Mouse (Mus musculus): ENCODE data around the gene Ttc39d. TPM values are rescaled to one million over a fixed set of nuclear protein-coding genes. Genes with fewer than 3 reads are reported as not detected.
"Not testable (repeated sequence)": the region's sequence is repeated elsewhere in the genome, so short reads cannot be mapped to it uniquely, and the experiment has no call there.

Gene Ttc39d
- polyA plus RNA-seq, 1 experiment from 2014 or later = 0.11 TPM

DNA sequence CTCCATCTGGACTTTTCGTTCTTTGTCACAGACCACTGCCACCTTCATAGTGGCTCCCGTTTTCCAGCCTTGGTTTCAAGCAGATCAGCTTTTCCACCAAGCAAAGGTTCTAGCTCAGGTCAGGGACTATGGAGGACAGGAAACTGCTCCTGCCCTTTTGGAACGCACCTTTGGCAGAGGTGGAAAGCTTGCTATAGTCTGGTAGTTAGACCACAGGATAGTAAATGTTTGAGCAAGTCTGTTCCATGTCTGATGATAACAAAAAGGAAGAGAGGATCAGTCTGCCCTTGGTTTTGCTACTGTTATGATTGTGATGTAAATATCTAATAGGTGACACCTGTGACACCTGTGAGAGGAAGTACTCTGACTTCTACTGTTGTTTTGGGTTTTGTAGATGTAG lies 31.3 kb upstream of the Ttc39d start:
- no peaks in the 10 kb centered on the region for H3K9me3 ChIP-seq (ENCODE audit: control insufficient read depth, low read length)
- 90% methylated on average over 3 of the region's 3 CpGs for WGBS

DNA sequence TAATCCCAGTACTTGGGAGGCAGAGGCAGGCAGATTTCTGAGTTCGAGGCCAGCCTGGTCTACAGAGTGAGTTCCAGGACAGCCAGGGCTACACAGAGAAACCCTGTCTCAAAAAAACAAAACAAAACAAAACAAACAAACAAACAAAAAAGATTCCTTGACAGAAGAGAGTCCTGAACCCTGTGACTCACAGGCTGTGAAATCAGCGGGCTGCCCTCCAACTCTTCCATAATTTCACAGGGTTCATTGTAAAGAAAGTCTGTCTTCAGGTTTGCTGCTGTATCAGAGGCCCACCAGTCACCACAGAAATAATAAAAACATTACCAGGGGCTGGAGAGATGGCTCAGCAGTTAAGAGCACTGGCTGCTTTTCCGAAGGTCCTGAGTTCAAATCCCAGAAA lies 28.4 kb upstream of the Ttc39d start:
- WGBS = 92% methylated on average over 3 of the region's 3 CpGs
- H3K27ac ChIP-seq (ENCODE audit: low read depth, low read length) = not testable (repeated sequence)

More for the DNA sequence above, 31.3 kb upstream of the Ttc39d start:
- Histone ChIP-seq H3K4me2 (replicated peaks; ENCODE audit: low read depth, low read length) (no peak overlapping the region), H3K36me3 (ENCODE audit: control insufficient read depth, insufficient read depth, low read length) (no peaks in the 10 kb centered on the region), H3K9ac (ENCODE audit: low read depth, low read length) (no peak overlapping the region), H3K4me3 (ENCODE audit: low read length) (no peak overlapping the region), H3K27ac (ENCODE audit: low read depth, low read length) (no peak overlapping the region), H3K4me1 (ENCODE audit: control insufficient read depth, insufficient read depth, low read length) (0 out of 2 replicates have a peak, but pooled peaks cover 8% of the 10 kb centered on the region), H3K27me3 (ENCODE audit: control insufficient read depth, insufficient read depth, low read length) (no peaks in the 10 kb centered on the region)
- ATAC-seq (ENCODE audit: low FRiP score, low TSS enrichment) = no peak

DNA sequence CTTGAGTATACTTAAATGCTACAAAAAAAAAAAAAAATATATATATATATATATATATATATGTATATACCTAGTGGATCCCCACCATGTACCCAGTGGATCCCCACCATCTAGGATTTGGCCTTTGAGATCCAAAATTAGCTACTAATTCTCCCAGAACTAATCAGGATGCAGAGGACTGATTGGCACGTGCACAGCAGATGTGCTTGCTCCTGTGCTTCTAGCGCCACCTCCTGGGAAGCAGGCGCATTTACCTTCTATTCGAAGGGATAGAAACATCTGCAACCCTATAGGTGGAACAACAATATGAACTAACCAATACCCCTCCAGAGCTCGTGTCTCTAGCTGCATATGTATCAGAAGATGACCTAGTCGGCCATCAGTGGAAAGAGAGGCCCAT lies 27.3 kb upstream of the Ttc39d start:
- no peak overlapping the region for H3K4me2 ChIP-seq (replicated peaks; ENCODE audit: low read depth, low read length)
- H3K4me3 ChIP-seq (ENCODE audit: low read length) = no peak overlapping the region
- H3K9me3 ChIP-seq (ENCODE audit: control insufficient read depth, low read length) = no peaks in the 10 kb centered on the region
- no peak overlapping the region for H3K9ac ChIP-seq (ENCODE audit: low read depth, low read length)
- H3K4me1 ChIP-seq (ENCODE audit: control insufficient read depth, insufficient read depth, low read length) = 0 out of 2 replicates have a peak, but pooled peaks cover 2% of the 10 kb centered on the region
- no peak overlapping the region for H3K27ac ChIP-seq (ENCODE audit: low read depth, low read length)
- WGBS = 2% methylated on average over 6 of the region's 6 CpGs
- peak; percentile 77 for ATAC-seq (ENCODE audit: low FRiP score, low TSS enrichment)
- no peaks in the 10 kb centered on the region for H3K36me3 ChIP-seq (ENCODE audit: control insufficient read depth, insufficient read depth, low read length)
- H3K27me3 ChIP-seq (ENCODE audit: control insufficient read depth, insufficient read depth, low read length) = no peaks in the 10 kb centered on the region

More for the DNA sequence above, 28.4 kb upstream of the Ttc39d start:
- H3K4me3 ChIP-seq (ENCODE audit: low read length); H3K9ac ChIP-seq (ENCODE audit: low read depth, low read length); H3K36me3 ChIP-seq (ENCODE audit: control insufficient read depth, insufficient read depth, low read length); H3K9me3 ChIP-seq (ENCODE audit: control insufficient read depth, low read length); H3K4me1 ChIP-seq (ENCODE audit: control insufficient read depth, insufficient read depth, low read length); H3K27me3 ChIP-seq (ENCODE audit: control insufficient read depth, insufficient read depth, low read length); ATAC-seq (ENCODE audit: low FRiP score, low TSS enrichment); H3K4me2 ChIP-seq (replicated peaks; ENCODE audit: low read depth, low read length): not testable (repeated sequence)

DNA sequence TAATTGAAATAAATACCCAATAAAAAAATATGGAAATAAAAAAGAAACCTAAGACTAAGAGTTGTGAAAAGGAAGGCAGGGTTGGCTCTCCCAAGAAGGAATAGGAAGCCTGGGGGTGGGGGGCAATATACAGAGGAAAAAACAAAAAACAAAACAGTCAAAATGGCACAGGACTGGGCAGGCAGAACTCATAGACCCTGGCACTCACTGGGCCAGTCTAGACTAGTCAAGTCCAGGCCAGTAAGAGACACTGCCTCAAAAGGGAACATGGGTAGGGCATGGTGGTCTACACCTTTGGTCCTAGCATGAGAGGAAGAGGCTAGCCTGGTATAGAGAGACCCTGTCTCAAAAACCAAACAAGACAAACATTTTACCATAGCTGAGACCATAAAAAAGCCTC lies 26.8 kb upstream of the Ttc39d start:
- no peak overlapping the region for H3K4me3 ChIP-seq (ENCODE audit: low read length)
- ATAC-seq (ENCODE audit: low FRiP score, low TSS enrichment) = peak; percentile 47; the same call in 1 of the 2 replicates

GRCm38 (mm10) chr17:80183615-80184014 lies 23.6 kb upstream of the Ttc39d start:
- Histone ChIP-seq H3K27ac (ENCODE audit: low read depth, low read length) (no peak overlapping the region), H3K9me3 (ENCODE audit: control insufficient read depth, low read length) (no peaks in the 10 kb centered on the region), H3K9ac (ENCODE audit: low read depth, low read length) (no peak overlapping the region), H3K36me3 (ENCODE audit: control insufficient read depth, insufficient read depth, low read length) (no peaks in the 10 kb centered on the region), H3K27me3 (ENCODE audit: control insufficient read depth, insufficient read depth, low read length) (no peaks in the 10 kb centered on the region), H3K4me2 (replicated peaks; ENCODE audit: low read depth, low read length) (no peak overlapping the region), H3K4me3 (ENCODE audit: low read length) (no peak overlapping the region), H3K4me1 (ENCODE audit: control insufficient read depth, insufficient read depth, low read length) (no peaks in the 10 kb centered on the region)
- WGBS = 73% methylated on average over 9 of the region's 10 CpGs
- ATAC-seq (ENCODE audit: low FRiP score, low TSS enrichment) = no peak

More for the DNA sequence above, 26.8 kb upstream of the Ttc39d start:
- no peak overlapping the region for H3K4me2 ChIP-seq (replicated peaks; ENCODE audit: low read depth, low read length)
- no peak overlapping the region for H3K9ac ChIP-seq (ENCODE audit: low read depth, low read length)
- H3K4me1 ChIP-seq (ENCODE audit: control insufficient read depth, insufficient read depth, low read length) = no peaks in the 10 kb centered on the region
- H3K27ac ChIP-seq (ENCODE audit: low read depth, low read length) = no peak overlapping the region
- no peaks in the 10 kb centered on the region for H3K36me3 ChIP-seq (ENCODE audit: control insufficient read depth, insufficient read depth, low read length)
- H3K9me3 ChIP-seq (ENCODE audit: control insufficient read depth, low read length) = no peaks in the 10 kb centered on the region
- H3K27me3 ChIP-seq (ENCODE audit: control insufficient read depth, insufficient read depth, low read length) = no peaks in the 10 kb centered on the region

- Histone ChIP-seq H3K9me3 (ENCODE audit: control insufficient read depth, low read length) (no peaks in the 10 kb centered on the region), H3K27me3 (ENCODE audit: control insufficient read depth, insufficient read depth, low read length) (no peaks in the 10 kb centered on the region), H3K36me3 (ENCODE audit: control insufficient read depth, insufficient read depth, low read length) (peaks cover 21% of the 10 kb centered on the region), H3K4me3 (ENCODE audit: low read length) (no peak overlapping the region), H3K27ac (ENCODE audit: low read depth, low read length) (no peak overlapping the region), H3K9ac (ENCODE audit: low read depth, low read length) (no peak overlapping the region), H3K4me1 (ENCODE audit: control insufficient read depth, insufficient read depth, low read length) (no peaks in the 10 kb centered on the region), H3K4me2 (replicated peaks; ENCODE audit: low read depth, low read length) (no peak overlapping the region)
- no peak for ATAC-seq (ENCODE audit: low FRiP score, low TSS enrichment)
- WGBS = 64% methylated on average over 5 of the region's 5 CpGs
These were observed 14.2 kb upstream of the Ttc39d start for GRCm38 (mm10) chr17:80193075-80193474.

DNA sequence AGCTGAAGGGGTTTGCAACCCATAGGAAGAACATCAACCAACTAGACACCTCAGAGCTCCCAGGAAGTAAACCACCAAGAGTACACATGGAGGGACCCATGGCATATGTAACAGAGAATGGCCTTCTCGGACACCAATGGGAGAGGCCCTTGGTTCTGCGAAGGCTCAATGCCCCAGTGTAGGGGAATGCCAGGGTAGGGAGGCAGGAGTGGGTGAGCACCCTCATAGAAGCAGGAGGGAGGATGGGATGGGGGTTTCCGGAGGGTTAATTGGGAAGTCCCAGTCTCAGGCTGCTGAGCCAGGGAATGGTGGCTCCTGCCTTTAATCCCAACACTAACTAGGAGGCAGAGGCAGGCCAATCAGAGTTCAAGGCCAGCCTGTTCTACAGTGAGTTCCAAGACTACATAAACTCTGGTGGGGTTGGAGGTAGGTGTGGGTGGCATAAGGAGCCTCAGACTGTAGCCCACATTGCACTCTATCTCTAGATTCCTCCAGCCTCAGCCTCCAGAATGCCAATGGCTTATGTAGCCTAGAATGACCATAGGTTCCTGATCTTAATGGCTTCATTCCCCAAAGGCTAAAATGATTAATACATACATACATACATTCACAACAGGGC lies 8.0 kb upstream of the Ttc39d start:
- peaks cover 70% of the 10 kb centered on the region for H3K36me3 ChIP-seq (ENCODE audit: control insufficient read depth, insufficient read depth, low read length)
- ATAC-seq (ENCODE audit: low FRiP score, low TSS enrichment) = 0 out of 2 replicates have a peak, but pooled peaks have one; percentile 52

DNA sequence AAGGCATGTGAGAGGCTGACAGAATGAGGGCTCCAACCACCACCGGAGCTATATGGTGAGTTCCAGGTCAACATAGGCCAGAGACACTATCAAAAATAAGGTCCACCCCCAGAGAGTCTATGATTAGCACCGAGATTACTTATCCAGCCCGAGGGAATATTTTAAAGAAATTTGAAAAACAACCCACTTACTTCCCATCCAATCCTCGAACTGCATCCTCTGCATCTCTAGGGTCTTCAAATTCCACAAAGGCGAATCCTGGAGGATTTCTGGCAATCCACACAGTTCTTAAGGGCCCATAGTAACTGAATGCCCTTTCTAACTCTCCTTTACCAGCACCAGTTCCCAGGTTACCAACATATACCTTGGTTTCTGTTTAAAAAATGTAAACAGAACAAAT lies 1.6 kb upstream of the Ttc39d start:
- Histone ChIP-seq H3K4me2 (replicated peaks; ENCODE audit: low read depth, low read length) (peak overlapping the region; percentile 75), H3K27ac (ENCODE audit: low read depth, low read length) (0 out of 2 replicates have a peak overlapping the region, but pooled peaks have one; percentile 99), H3K36me3 (ENCODE audit: control insufficient read depth, insufficient read depth, low read length) (peaks cover 44% of the 10 kb centered on the region), H3K4me1 (ENCODE audit: control insufficient read depth, insufficient read depth, low read length) (peaks cover 7% of the 10 kb centered on the region; the same call in 1 of the 2 replicates), H3K4me3 (ENCODE audit: low read length) (peak overlapping the region; percentile 90), H3K9ac (ENCODE audit: low read depth, low read length) (peak overlapping the region; percentile 99), H3K9me3 (ENCODE audit: control insufficient read depth, low read length) (no peaks in the 10 kb centered on the region), H3K27me3 (ENCODE audit: control insufficient read depth, insufficient read depth, low read length) (no peaks in the 10 kb centered on the region)
- no peak for ATAC-seq (ENCODE audit: low FRiP score, low TSS enrichment)
- 15% methylated on average over 5 of the region's 5 CpGs for WGBS

More for the DNA sequence above, 8.0 kb upstream of the Ttc39d start:
- Histone ChIP-seq H3K27me3 (ENCODE audit: control insufficient read depth, insufficient read depth, low read length) (no peaks in the 10 kb centered on the region), H3K9me3 (ENCODE audit: control insufficient read depth, low read length) (no peaks in the 10 kb centered on the region), H3K4me1 (ENCODE audit: control insufficient read depth, insufficient read depth, low read length) (peaks cover 7% of the 10 kb centered on the region; the same call in 1 of the 2 replicates), H3K9ac (ENCODE audit: low read depth, low read length) (no peak overlapping the region), H3K4me2 (replicated peaks; ENCODE audit: low read depth, low read length) (no peak overlapping the region), H3K27ac (ENCODE audit: low read depth, low read length) (no peak overlapping the region), H3K4me3 (ENCODE audit: low read length) (no peak overlapping the region)
- WGBS = 85% methylated on average over 3 of the region's 3 CpGs

DNA sequence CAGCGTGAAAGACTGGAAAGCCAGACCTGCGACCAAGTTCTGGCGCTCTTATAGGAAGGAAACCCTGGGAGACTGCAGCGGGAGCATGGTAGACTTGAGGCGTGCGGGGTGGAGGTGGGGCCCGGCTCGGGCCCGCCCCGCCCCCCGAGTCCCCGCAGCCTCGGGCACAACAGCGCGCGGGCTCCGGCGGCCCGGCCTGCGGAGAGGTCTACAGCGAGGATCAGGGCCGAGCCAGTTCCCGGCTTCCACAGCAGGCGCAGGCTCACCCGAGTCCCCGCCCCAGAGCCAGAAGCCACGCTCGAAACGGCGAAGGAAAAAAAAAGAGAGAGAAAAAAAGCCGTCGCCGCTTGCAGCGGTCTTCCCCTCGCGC lies 974 bp upstream of the Ttc39d start:
- Histone ChIP-seq H3K36me3 (ENCODE audit: control insufficient read depth, insufficient read depth, low read length) (peaks cover 39% of the 10 kb centered on the region), H3K4me3 (ENCODE audit: low read length) (peak overlapping the region; percentile 90), H3K27me3 (ENCODE audit: control insufficient read depth, insufficient read depth, low read length) (no peaks in the 10 kb centered on the region), H3K9ac (ENCODE audit: low read depth, low read length) (peak overlapping the region; percentile 99), H3K4me2 (replicated peaks; ENCODE audit: low read depth, low read length) (peak overlapping the region; percentile 75), H3K27ac (ENCODE audit: low read depth, low read length) (peak overlapping the region; percentile 99), H3K4me1 (ENCODE audit: control insufficient read depth, insufficient read depth, low read length) (peaks cover 7% of the 10 kb centered on the region; the same call in 1 of the 2 replicates), H3K9me3 (ENCODE audit: control insufficient read depth, low read length) (no peaks in the 10 kb centered on the region)
- under 1% methylated on average over 36 of the region's 36 CpGs for WGBS
- peak; percentile 63 for ATAC-seq (ENCODE audit: low FRiP score, low TSS enrichment)
